Mouse (Mus musculus): Measurements from ENCODE around the gene Fap. TPM values are rescaled to one million over a fixed set of nuclear protein-coding genes. Genes with fewer than 3 reads are reported as not detected.
A peak's percentile ranks its signal among the peaks of the same experiment; 100 is the strongest.

Gene Fap
- total RNA-seq, 4 experiments from 2014 or later = 3.6 to 5.1 (median 4.2) TPM

- DNase-seq (ENCODE audit: low spot score in 2 of 2) = no peak
Measured at GRCm38 (mm10) chr2:62531065-62531464, 42.8 kb downstream of the Fap start.

- peak in 1 of 2 experiments; percentile 73 for DNase-seq (ENCODE audit: low spot score in 2 of 2)
Measured at GRCm38 (mm10) chr2:62526399-62526798, 47.5 kb downstream of the Fap start.

GRCm38 (mm10) chr2:62517790-62518189 lies 56.1 kb downstream of the Fap start:
- peak in 1 of 2 experiments; percentile 76 for DNase-seq (ENCODE audit: low spot score in 2 of 2)

- no peak for DNase-seq (ENCODE audit: low spot score in 2 of 2)
Measured at GRCm38 (mm10) chr2:62514477-62514876, 59.4 kb downstream of the Fap start.

GRCm38 (mm10) chr2:62513477-62513876 lies 60.4 kb downstream of the Fap start:
- peak; percentile 54 to 82 for DNase-seq (ENCODE audit: low spot score in 2 of 2)

- no peak for DNase-seq (ENCODE audit: low spot score in 2 of 2)
Measured at GRCm38 (mm10) chr2:62507130-62507529, 66.7 kb downstream of the Fap start.

GRCm38 (mm10) chr2:62506441-62506840 lies 67.4 kb downstream of the Fap start:
- no peak for DNase-seq (ENCODE audit: low spot score in 2 of 2)

DNA sequence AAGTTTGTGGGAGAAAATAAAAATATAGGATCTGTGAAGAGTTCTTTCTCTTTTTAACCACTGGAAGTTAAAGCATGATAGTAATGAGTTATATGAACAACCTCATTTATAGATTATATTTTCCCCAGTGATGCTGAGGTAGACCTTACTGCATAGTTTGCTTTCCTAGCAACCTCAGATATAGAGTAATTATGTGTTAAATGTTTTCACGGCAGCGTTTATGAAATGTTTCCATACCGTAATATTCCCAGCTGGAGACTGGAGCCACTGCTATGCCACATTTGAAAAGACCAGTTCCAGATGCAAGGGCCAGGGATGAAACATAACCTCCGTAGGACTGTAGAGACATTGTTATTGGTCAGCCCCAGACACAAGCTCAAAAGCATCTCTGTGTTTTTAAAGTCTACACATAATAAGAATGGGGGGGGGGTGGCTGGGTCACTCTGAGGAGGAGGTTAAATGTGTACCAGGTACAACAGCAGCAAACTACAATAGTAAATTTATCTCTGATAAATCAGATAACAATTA lies 69.5 kb downstream of the Fap start:
- no peak for DNase-seq (ENCODE audit: low spot score in 2 of 2)

DNA sequence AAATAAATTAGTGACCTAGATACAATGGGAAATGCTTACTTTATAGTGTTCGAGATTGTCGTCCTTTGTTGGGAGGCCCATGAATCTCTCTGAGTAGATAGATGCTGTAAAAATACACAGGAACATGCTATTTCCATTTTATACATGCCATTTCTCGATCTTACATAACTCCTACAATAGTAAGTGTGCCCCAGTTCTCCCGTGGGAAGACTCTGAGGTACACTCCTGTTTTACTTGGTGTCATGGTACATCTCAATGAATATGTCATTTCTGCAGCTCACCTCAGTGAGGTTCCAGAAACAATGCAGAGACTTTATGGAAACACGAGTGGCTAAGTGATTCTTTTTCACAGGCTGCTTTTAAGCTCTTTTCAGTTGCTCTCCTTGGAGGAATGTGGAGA lies 70.5 kb downstream of the Fap start:
- DNase-seq (ENCODE audit: low spot score in 2 of 2) = no peak

DNA sequence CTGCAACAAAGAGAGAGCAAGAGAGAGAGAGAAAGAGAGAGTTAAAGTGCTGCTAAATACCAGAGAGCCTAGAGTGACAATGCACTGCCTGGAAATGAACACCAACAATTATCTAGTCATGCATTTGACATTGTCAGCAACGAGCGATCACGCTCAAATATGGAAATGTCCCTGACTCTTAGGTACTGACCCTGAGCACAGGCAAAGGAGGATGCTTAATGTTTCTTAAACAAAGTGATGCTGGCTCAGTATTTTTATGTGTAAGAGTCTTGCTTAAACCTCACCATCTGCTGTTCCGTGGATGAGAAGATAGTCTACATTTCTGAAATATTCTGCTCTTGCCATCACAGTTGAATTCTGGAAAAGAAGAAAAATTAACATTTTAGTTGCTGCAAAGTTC lies 71.4 kb downstream of the Fap start:
- no peak for DNase-seq (ENCODE audit: low spot score in 2 of 2)

DNA sequence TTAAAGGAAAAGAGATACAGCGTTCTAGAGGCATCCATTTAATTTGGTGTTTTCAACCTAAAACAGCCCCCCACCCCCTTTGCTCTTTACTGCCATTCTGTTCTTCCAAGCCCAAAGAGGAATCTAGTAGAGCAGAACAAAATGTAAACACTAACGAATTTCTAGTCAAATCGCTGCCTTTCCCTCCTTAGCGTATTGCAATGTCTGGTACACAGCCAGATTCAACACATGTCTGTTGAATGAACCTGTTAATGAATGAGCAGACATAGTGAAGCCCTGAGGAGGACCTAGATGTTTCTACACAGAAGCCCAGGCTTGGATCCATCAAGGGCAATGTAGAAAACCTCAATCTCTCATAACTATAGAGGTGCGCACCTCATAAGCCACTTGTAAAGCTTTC lies 75.1 kb downstream of the Fap start:
- DNase-seq (ENCODE audit: low spot score in 2 of 2) = no peak

GRCm38 (mm10) chr2:62498086-62498485 lies 75.8 kb downstream of the Fap start:
- DNase-seq (ENCODE audit: low spot score in 2 of 2) = no peak

DNA sequence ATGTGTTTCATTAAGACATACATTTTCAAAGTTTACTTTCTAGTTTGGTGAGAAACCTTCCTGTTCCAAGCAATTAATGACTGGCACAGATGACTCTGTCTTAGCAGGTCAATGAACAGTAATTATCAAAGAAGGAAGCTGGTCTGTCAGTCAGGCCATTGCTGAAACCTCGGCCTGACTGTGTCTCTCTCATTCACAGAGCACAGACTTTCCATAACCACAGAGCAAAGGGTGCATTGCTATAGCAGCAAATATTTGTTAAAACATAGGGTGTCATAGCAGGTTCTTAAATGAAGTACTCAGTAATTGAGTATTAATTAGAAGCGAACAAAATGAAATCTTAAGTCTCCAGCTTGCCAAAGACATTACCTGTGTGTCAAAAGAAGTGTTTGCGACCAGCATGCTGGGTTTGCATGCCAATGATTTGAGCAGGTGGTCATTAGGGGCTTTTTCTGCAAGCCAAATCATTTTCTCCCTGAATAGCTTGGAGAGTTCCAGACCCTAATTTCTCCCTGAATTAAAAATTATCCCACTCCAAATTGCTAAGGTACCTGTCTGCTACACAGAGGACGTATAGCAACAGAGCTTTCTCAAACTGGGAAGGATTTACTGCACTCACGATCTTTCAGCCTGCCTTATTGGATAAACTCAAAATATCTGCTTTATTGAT lies 76.4 kb downstream of the Fap start:
- no peak for DNase-seq (ENCODE audit: low spot score in 2 of 2)

- DNase-seq (ENCODE audit: low spot score in 2 of 2) = peak in 1 of 2 experiments; percentile 48
Measured at GRCm38 (mm10) chr2:62495407-62495806, 78.5 kb downstream of the Fap start.

- DNase-seq (ENCODE audit: low spot score in 2 of 2) = no peak
Measured at GRCm38 (mm10) chr2:62489832-62490231, 84.0 kb downstream of the Fap start.

DNA sequence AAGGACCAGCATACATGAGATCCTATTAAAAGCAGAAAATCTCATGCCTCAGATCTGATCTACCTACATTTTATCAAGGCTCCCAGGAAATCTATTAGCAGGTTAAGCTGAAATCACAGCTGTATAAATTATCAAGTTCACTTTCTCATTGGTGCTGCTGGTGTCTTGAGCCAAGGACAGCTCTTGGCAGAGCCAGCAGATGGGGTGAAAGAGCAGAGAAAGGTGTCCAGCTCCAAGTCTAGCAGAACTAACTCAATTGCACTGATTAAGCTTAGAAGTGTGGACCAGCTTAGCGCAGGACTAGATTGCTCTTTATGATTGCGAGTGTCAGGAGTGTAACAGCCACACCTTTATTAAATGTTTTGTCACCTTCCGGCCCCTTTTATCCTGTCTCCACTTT lies 89.0 kb downstream of the Fap start:
- DNase-seq (ENCODE audit: low spot score in 2 of 2) = no peak

DNA sequence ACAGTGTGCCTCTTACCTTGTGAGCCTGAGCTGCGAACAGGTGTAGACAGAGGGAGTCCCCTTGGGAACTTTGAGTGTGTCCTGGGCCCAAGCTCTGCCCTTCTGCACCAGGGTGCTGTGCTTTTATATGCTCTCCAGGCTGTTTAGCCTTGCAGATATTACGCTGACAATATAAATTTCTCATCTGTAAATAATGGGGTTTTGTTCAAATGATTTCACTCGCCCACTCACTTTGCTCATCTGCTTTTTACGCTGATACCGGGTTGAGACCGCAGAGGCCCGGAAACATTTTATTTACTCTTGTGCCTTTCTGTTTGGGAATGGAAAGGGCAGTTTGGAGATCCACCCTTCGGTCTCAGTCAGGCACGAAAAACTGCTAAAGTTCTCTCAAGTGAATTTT lies 90.3 kb downstream of the Fap start, which contains the start of gene Gcg:
Gene Gcg, minus strand, starts transcription at position 101 of the 400 bp plus-strand sequence.
- no peak for DNase-seq (ENCODE audit: low spot score in 2 of 2)

DNA sequence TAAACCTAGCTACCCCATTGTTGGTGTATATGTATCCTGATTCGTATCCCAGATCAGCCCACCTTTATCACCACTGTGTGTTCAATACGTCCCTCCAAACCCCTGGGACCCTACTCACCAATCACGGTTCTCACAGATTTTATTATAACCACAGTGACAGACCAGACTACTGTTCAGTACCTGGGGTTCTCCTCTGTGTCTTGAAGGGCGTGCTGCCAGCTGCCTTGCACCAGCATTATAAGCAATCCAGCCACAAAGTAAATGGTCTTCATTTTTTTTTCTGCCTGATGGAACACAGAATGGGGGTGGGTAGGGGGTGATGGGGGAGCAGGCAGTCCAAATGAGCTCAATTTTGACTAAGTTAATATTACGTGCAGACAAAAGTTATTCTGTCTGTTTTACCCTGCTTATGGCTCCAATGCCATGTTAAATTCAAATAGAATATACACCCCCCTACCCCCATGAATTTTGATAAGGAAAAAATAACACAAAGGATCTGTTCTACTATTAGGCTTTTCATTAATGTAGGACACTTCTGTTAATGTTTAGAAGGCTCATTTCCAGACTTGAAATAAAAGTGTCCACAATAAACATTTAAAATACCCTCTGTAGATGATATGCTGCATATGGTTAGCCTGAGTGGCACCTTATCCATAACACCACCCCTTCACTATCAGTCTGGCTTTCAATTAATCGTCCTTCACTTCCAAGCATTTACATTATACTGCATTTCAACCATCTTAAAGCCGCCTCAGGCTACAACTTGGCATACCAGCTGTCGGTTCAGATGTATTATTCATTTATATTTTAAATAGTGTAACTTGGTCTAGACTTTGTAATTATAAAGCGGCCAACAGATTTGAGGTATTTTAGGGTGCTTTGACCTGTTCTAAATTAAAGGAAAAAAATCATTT lies 93.3 kb downstream of the Fap start:
- DNase-seq (ENCODE audit: low spot score in 2 of 2) = no peak

GRCm38 (mm10) chr2:62469551-62469950 lies 104.3 kb downstream of the Fap start:
- no peak for DNase-seq (ENCODE audit: low spot score in 2 of 2)

GRCm38 (mm10) chr2:62463287-62463686 lies 110.6 kb downstream of the Fap start:
- DNase-seq (ENCODE audit: low spot score in 2 of 2) = no peak

- no peak for DNase-seq (ENCODE audit: low spot score in 2 of 2)
Measured at GRCm38 (mm10) chr2:62462174-62462573, 111.7 kb downstream of the Fap start.

GRCm38 (mm10) chr2:62460815-62461450 lies 112.9 kb downstream of the Fap start:
- no peak for DNase-seq (ENCODE audit: low spot score in 2 of 2)
